Mouse (Mus musculus) stomach, embryonic 14.5 days (tissue): ENCODE measurements around the gene Napepld. TPM values are rescaled to one million over a fixed set of nuclear protein-coding genes. Genes with fewer than 3 reads are reported as not detected.

ENCODE experiments used
- ATAC-seq: fragments of 200-750 bp; cut with Nextera tagmentation; 2 replicates; pipeline ENCODE4 v1.8.0; 2017; ENCODE audit warnings: low read depth, moderate TSS enrichment; ENCODE audit not compliant: insufficient number of reproducible peaks, insufficient read depth, low FRiP score
- H3K27ac ChIP-seq: fragments of 300-500 bp; sonication (generic); 2 replicates; pipeline ENCODE4 v1.5.1; 2014; ENCODE audit warnings: mild to moderate bottlenecking, low read length, moderate library complexity, mixed read lengths
- H3K27me3 ChIP-seq: fragments of 300-500 bp; sonication (generic); 2 replicates; pipeline ENCODE4 v1.6.1; 2014; ENCODE audit warnings: low read length, control low read depth, mixed read lengths; ENCODE audit not compliant: control insufficient read depth, insufficient read depth
- H3K36me3 ChIP-seq: fragments of 300-500 bp; sonication (generic); 2 replicates; pipeline ENCODE4 v1.6.1; 2014; ENCODE audit warnings: mild to moderate bottlenecking, control low read depth, low read length, moderate library complexity, mixed read lengths; ENCODE audit not compliant: control insufficient read depth, insufficient read depth
- H3K4me1 ChIP-seq: fragments of 300-500 bp; sonication (generic); 2 replicates; pipeline ENCODE4 v1.6.1; 2014; ENCODE audit warnings: low read length, control low read depth, mixed read lengths; ENCODE audit not compliant: control insufficient read depth, insufficient read depth
- H3K4me2 ChIP-seq: fragments of 300-500 bp; sonication (generic); replicated peaks from 2 replicates; pipeline ENCODE4 v1.6.1; 2014; ENCODE audit warnings: low read depth, low read length, control low read depth
- H3K4me3 ChIP-seq: fragments of 300-500 bp; sonication (generic); 2 replicates; pipeline ENCODE4 v1.5.1; 2014; ENCODE audit warnings: low read depth, low read length, control low read depth
- H3K9ac ChIP-seq: fragments of 300-500 bp; sonication (generic); replicated peaks from 2 replicates; pipeline ENCODE4 v1.6.1; 2014; ENCODE audit warnings: low read depth, mild to moderate bottlenecking, control low read depth, low read length, moderate library complexity, mixed read lengths
- H3K9me3 ChIP-seq: fragments of 300-500 bp; sonication (generic); 2 replicates; pipeline ENCODE4 v1.6.1; 2016; ENCODE audit warnings: low read depth, low read length, control low read depth; ENCODE audit not compliant: control insufficient read depth
- WGBS: fragments of 180-500 bp; shearing (Covaris S2); extraction: QIAGEN DNeasy Blood & Tissue Kit; methylation state at CpG from one replicate; pipeline ENCODE4 v1.1.7; 2014; 5-methylcytosine and 5-hydroxymethylcytosine counted together
- polyA plus RNA-seq: library from polyadenylated mRNA; unstranded; fragments of >200 nt; fragmentation: Nextera tagmentation; extraction: Ambion mirVana; gene quantifications from 2 replicates; pipeline ENCODE4 v1.2.1, GENCODE M21; 2014

The Napepld gene
- polyA plus RNA-seq, 1 experiment from 2014 or later = 3.7 TPM

GRCm38 (mm10) chr5:21685001-21685400 lies 16.2 kb downstream of the Napepld start:
- Histone ChIP-seq H3K36me3 (no peaks in the 10 kb centered on the region), H3K4me2 (no peak overlapping the region), H3K9me3 (no peaks in the 10 kb centered on the region; the same call in 1 of the 2 replicates), H3K27me3 (no peaks in the 10 kb centered on the region), H3K4me1 (no peaks in the 10 kb centered on the region), H3K27ac (no peak overlapping the region), H3K4me3 (no peak overlapping the region), H3K9ac (no peak overlapping the region)
- WGBS = 66% methylated on average over 10 of the region's 10 CpGs
- no peak for ATAC-seq

GRCm38 (mm10) chr5:21683811-21684210 lies 17.4 kb downstream of the Napepld start:
- no peak overlapping the region for H3K4me3 ChIP-seq
- no peak overlapping the region for H3K27ac ChIP-seq
- H3K36me3 ChIP-seq = no peaks in the 10 kb centered on the region
- no peak overlapping the region for H3K4me2 ChIP-seq
- no peaks in the 10 kb centered on the region for H3K4me1 ChIP-seq
- no peak for ATAC-seq
- H3K27me3 ChIP-seq = no peaks in the 10 kb centered on the region
- H3K9me3 ChIP-seq = no peaks in the 10 kb centered on the region; the same call in 1 of the 2 replicates
- H3K9ac ChIP-seq = no peak overlapping the region
- 94% methylated on average over 9 of the region's 9 CpGs for WGBS

- ATAC-seq = no peak
Measured at GRCm38 (mm10) chr5:21680940-21681339, 20.3 kb downstream of the Napepld start.

GRCm38 (mm10) chr5:21680029-21680428 lies 21.2 kb downstream of the Napepld start:
- Histone ChIP-seq H3K9me3 (no peaks in the 10 kb centered on the region; the same call in 1 of the 2 replicates), H3K27me3 (no peaks in the 10 kb centered on the region), H3K4me3 (no peak overlapping the region), H3K4me1 (no peaks in the 10 kb centered on the region), H3K27ac (no peak overlapping the region), H3K36me3 (no peaks in the 10 kb centered on the region), H3K4me2 (no peak overlapping the region), H3K9ac (no peak overlapping the region)
- no peak for ATAC-seq
- 73% methylated on average over 4 of the region's 4 CpGs for WGBS

More at GRCm38 (mm10) chr5:21680940-21681339, 20.3 kb downstream of the Napepld start:
- H3K9ac ChIP-seq = no peak overlapping the region
- no peak overlapping the region for H3K27ac ChIP-seq
- no peak overlapping the region for H3K4me2 ChIP-seq
- H3K4me3 ChIP-seq = no peak overlapping the region
- H3K9me3 ChIP-seq = no peaks in the 10 kb centered on the region; the same call in 1 of the 2 replicates
- no peaks in the 10 kb centered on the region for H3K36me3 ChIP-seq
- H3K27me3 ChIP-seq = no peaks in the 10 kb centered on the region
- 79% methylated on average over 5 of the region's 5 CpGs for WGBS
- H3K4me1 ChIP-seq = no peaks in the 10 kb centered on the region

- 95% methylated on average over 9 of the region's 9 CpGs for WGBS
- ATAC-seq = no peak
- no peaks in the 10 kb centered on the region for H3K36me3 ChIP-seq
Measured at GRCm38 (mm10) chr5:21678363-21678762, 22.8 kb downstream of the Napepld start.

GRCm38 (mm10) chr5:21677939-21678338 lies 23.3 kb downstream of the Napepld start:
- H3K9me3 ChIP-seq = no peaks in the 10 kb centered on the region
- no peak overlapping the region for H3K4me2 ChIP-seq
- no peak overlapping the region for H3K4me3 ChIP-seq
- peaks cover 6% of the 10 kb centered on the region; the same call in 1 of the 2 replicates for H3K4me1 ChIP-seq
- no peak overlapping the region for H3K27ac ChIP-seq
- WGBS = 95% methylated on average over 6 of the region's 6 CpGs
- H3K27me3 ChIP-seq = no peaks in the 10 kb centered on the region
- no peak overlapping the region for H3K9ac ChIP-seq
- H3K36me3 ChIP-seq = no peaks in the 10 kb centered on the region
- no peak for ATAC-seq

More at GRCm38 (mm10) chr5:21678363-21678762, 22.8 kb downstream of the Napepld start:
- no peak overlapping the region for H3K27ac ChIP-seq
- no peaks in the 10 kb centered on the region for H3K27me3 ChIP-seq
- no peak overlapping the region for H3K4me3 ChIP-seq
- H3K9ac ChIP-seq = no peak overlapping the region
- no peaks in the 10 kb centered on the region for H3K9me3 ChIP-seq
- no peak overlapping the region for H3K4me2 ChIP-seq
- H3K4me1 ChIP-seq = peaks cover 4% of the 10 kb centered on the region; the same call in 1 of the 2 replicates

GRCm38 (mm10) chr5:21675494-21675893 lies 25.7 kb downstream of the Napepld start:
- WGBS = 96% methylated on average over 23 of the region's 23 CpGs

GRCm38 (mm10) chr5:21675019-21675418 lies 26.2 kb downstream of the Napepld start:
- Histone ChIP-seq H3K4me1 (peaks cover 6% of the 10 kb centered on the region; the same call in 1 of the 2 replicates), H3K9ac (no peak overlapping the region), H3K4me2 (no peak overlapping the region), H3K27ac (no peak overlapping the region), H3K4me3 (no peak overlapping the region), H3K9me3 (no peaks in the 10 kb centered on the region), H3K27me3 (no peaks in the 10 kb centered on the region), H3K36me3 (no peaks in the 10 kb centered on the region)
- WGBS = 66% methylated on average over 12 of the region's 12 CpGs
- no peak for ATAC-seq

More at GRCm38 (mm10) chr5:21675494-21675893, 25.7 kb downstream of the Napepld start:
- no peak overlapping the region for H3K9ac ChIP-seq
- H3K9me3 ChIP-seq = no peaks in the 10 kb centered on the region
- peaks cover 6% of the 10 kb centered on the region; the same call in 1 of the 2 replicates for H3K4me1 ChIP-seq
- H3K36me3 ChIP-seq = no peaks in the 10 kb centered on the region
- no peak for ATAC-seq
- H3K4me3 ChIP-seq = no peak overlapping the region
- H3K4me2 ChIP-seq = no peak overlapping the region
- no peak overlapping the region for H3K27ac ChIP-seq
- H3K27me3 ChIP-seq = no peaks in the 10 kb centered on the region

GRCm38 (mm10) chr5:21673742-21674141 lies 27.5 kb downstream of the Napepld start:
- Histone ChIP-seq H3K27me3 (no peaks in the 10 kb centered on the region), H3K36me3 (no peaks in the 10 kb centered on the region), H3K4me3 (no peak overlapping the region), H3K4me2 (peak overlapping the region; percentile 37; the same call in 1 of the 2 replicates), H3K9me3 (no peaks in the 10 kb centered on the region), H3K4me1 (peaks cover 6% of the 10 kb centered on the region; the same call in 1 of the 2 replicates), H3K27ac (no peak overlapping the region; the same call in 1 of the 2 replicates), H3K9ac (no peak overlapping the region)
- no peak for ATAC-seq
- 73% methylated on average over 9 of the region's 9 CpGs for whole genome bisulfite sequencing
